Mouse (Mus musculus): ENCODE measurements around the gene Elf4. TPM values are rescaled to one million over a fixed set of nuclear protein-coding genes. Genes with fewer than 3 reads are reported as not detected.
A peak's percentile ranks its signal among the peaks of the same experiment; 100 is the strongest.
"Not testable (repeated sequence)": the region's sequence is repeated elsewhere in the genome, so short reads cannot be mapped to it uniquely, and the experiment has no call there.

Elf4 gene
- total RNA-seq, 1 experiment from 2014 or later, result 46.6 TPM

GRCm38 (mm10) chrX:48441954-48442353 lies 21.0 kb downstream of the Elf4 start:
- no peak for ATAC-seq (ENCODE audit: extremely low read depth, insufficient number of reproducible peaks, low FRiP score, poor library complexity, severe bottlenecking)

GRCm38 (mm10) chrX:48441548-48441947 lies 21.4 kb downstream of the Elf4 start:
- ATAC-seq (ENCODE audit: extremely low read depth, insufficient number of reproducible peaks, low FRiP score, poor library complexity, severe bottlenecking), result no peak

GRCm38 (mm10) chrX:48439036-48439435 lies 23.9 kb downstream of the Elf4 start:
- 0 out of 2 replicates have a peak, but pooled peaks have one; percentile 19 for ATAC-seq (ENCODE audit: extremely low read depth, insufficient number of reproducible peaks, low FRiP score, poor library complexity, severe bottlenecking)

- ATAC-seq (ENCODE audit: extremely low read depth, insufficient number of reproducible peaks, low FRiP score, poor library complexity, severe bottlenecking), result not testable (repeated sequence)
Measured at GRCm38 (mm10) chrX:48436082-48436481, 26.9 kb downstream of the Elf4 start.

GRCm38 (mm10) chrX:48435477-48435900 lies 27.4 kb downstream of the Elf4 start:
- ATAC-seq (ENCODE audit: extremely low read depth, insufficient number of reproducible peaks, low FRiP score, poor library complexity, severe bottlenecking), result no peak

GRCm38 (mm10) chrX:48434251-48434650 lies 28.7 kb downstream of the Elf4 start:
- ATAC-seq (ENCODE audit: extremely low read depth, insufficient number of reproducible peaks, low FRiP score, poor library complexity, severe bottlenecking), result no peak

- ATAC-seq (ENCODE audit: extremely low read depth, insufficient number of reproducible peaks, low FRiP score, poor library complexity, severe bottlenecking), result peak; percentile 88
Measured at GRCm38 (mm10) chrX:48433527-48433899, 29.4 kb downstream of the Elf4 start.

- no peak for ATAC-seq (ENCODE audit: extremely low read depth, insufficient number of reproducible peaks, low FRiP score, poor library complexity, severe bottlenecking)
Measured at GRCm38 (mm10) chrX:48432599-48433526, 30.1 kb downstream of the Elf4 start.

- peak; percentile 48 for ATAC-seq (ENCODE audit: extremely low read depth, insufficient number of reproducible peaks, low FRiP score, poor library complexity, severe bottlenecking)
Measured at GRCm38 (mm10) chrX:48429538-48429937, 33.4 kb downstream of the Elf4 start.

- ATAC-seq (ENCODE audit: extremely low read depth, insufficient number of reproducible peaks, low FRiP score, poor library complexity, severe bottlenecking), result no peak
Measured at GRCm38 (mm10) chrX:48429100-48429499, 33.8 kb downstream of the Elf4 start.

GRCm38 (mm10) chrX:48428642-48429041 lies 34.3 kb downstream of the Elf4 start:
- no peak for ATAC-seq (ENCODE audit: extremely low read depth, insufficient number of reproducible peaks, low FRiP score, poor library complexity, severe bottlenecking)

- no peak for ATAC-seq (ENCODE audit: extremely low read depth, insufficient number of reproducible peaks, low FRiP score, poor library complexity, severe bottlenecking)
Measured at GRCm38 (mm10) chrX:48428241-48428640, 34.7 kb downstream of the Elf4 start.

GRCm38 (mm10) chrX:48425280-48425679 lies 37.7 kb downstream of the Elf4 start:
- ATAC-seq (ENCODE audit: extremely low read depth, insufficient number of reproducible peaks, low FRiP score, poor library complexity, severe bottlenecking), result no peak

- ATAC-seq (ENCODE audit: extremely low read depth, insufficient number of reproducible peaks, low FRiP score, poor library complexity, severe bottlenecking), result peak; percentile 71
Measured at GRCm38 (mm10) chrX:48424583-48424982, 38.3 kb downstream of the Elf4 start.

- ATAC-seq (ENCODE audit: extremely low read depth, insufficient number of reproducible peaks, low FRiP score, poor library complexity, severe bottlenecking), result peak; percentile 17
Measured at GRCm38 (mm10) chrX:48423671-48424070, 39.3 kb downstream of the Elf4 start.

GRCm38 (mm10) chrX:48422986-48423385 lies 39.9 kb downstream of the Elf4 start:
- ATAC-seq (ENCODE audit: extremely low read depth, insufficient number of reproducible peaks, low FRiP score, poor library complexity, severe bottlenecking), result peak; percentile 45; the same call in 1 of the 2 replicates

GRCm38 (mm10) chrX:48418417-48418816 lies 44.5 kb downstream of the Elf4 start:
- ATAC-seq (ENCODE audit: extremely low read depth, insufficient number of reproducible peaks, low FRiP score, poor library complexity, severe bottlenecking), result no peak

- ATAC-seq (ENCODE audit: extremely low read depth, insufficient number of reproducible peaks, low FRiP score, poor library complexity, severe bottlenecking), result no peak
Measured at GRCm38 (mm10) chrX:48414291-48414690, 48.6 kb downstream of the Elf4 start.

GRCm38 (mm10) chrX:48412629-48413028 lies 50.3 kb downstream of the Elf4 start:
- no peak for ATAC-seq (ENCODE audit: extremely low read depth, insufficient number of reproducible peaks, low FRiP score, poor library complexity, severe bottlenecking)

GRCm38 (mm10) chrX:48410388-48410776 lies 52.5 kb downstream of the Elf4 start:
- ATAC-seq (ENCODE audit: extremely low read depth, insufficient number of reproducible peaks, low FRiP score, poor library complexity, severe bottlenecking), result no peak

Data from neutrophil, adult 5-6 weeks (primary cell).